Mouse (Mus musculus) ES-Bruce4 (cell line): ENCODE measurements around the gene Trit1. TPM values are rescaled to one million over a fixed set of nuclear protein-coding genes. Genes with fewer than 3 reads are reported as not detected.

ENCODE experiments used
- H3K27ac ChIP-seq: 2 replicates; pipeline ENCODE4 v1.5.1; 2012; ENCODE audit warnings: low read length, inconsistent platforms; ENCODE audit not compliant: insufficient read depth
- H3K27me3 ChIP-seq: 2 replicates; pipeline ENCODE4 v1.6.1; 2012; ENCODE audit warnings: mild to moderate bottlenecking, low read length, inconsistent platforms; ENCODE audit not compliant: control insufficient read depth, poor library complexity, insufficient read depth, severe bottlenecking
- H3K36me3 ChIP-seq: 2 replicates; pipeline ENCODE4 v1.6.1; 2012; ENCODE audit warnings: inconsistent platforms, mild to moderate bottlenecking, low read length, moderate library complexity; ENCODE audit not compliant: control insufficient read depth, poor library complexity, insufficient read depth, severe bottlenecking
- H3K4me1 ChIP-seq: one replicate; pipeline ENCODE4 v1.8.1; 2011; ENCODE audit warnings: low read length; ENCODE audit not compliant: control insufficient read depth, insufficient read depth
- H3K4me3 ChIP-seq: 2 replicates; pipeline ENCODE4 v1.5.1; 2011; ENCODE audit warnings: low read depth, mild to moderate bottlenecking, low read length
- H3K9ac ChIP-seq: 2 replicates; pipeline ENCODE4 v1.6.1; 2012; ENCODE audit warnings: low read depth, mild to moderate bottlenecking, inconsistent platforms; ENCODE audit not compliant: poor library complexity, severe bottlenecking
- H3K9me3 ChIP-seq: replicated peaks from 2 replicates; pipeline ENCODE4 v1.6.1; 2012; ENCODE audit warnings: mild to moderate bottlenecking, low read length, inconsistent platforms; ENCODE audit not compliant: control insufficient read depth, poor library complexity, insufficient read depth, severe bottlenecking
- CTCF ChIP-seq: IDR thresholded peaks from one replicate; pipeline ENCODE4 v1.8.1; 2011; ENCODE audit warnings: low read depth, low read length
- EP300 ChIP-seq: IDR thresholded peaks from 2 replicates; pipeline ENCODE4 v1.6.1; 2011; ENCODE audit warnings: low read depth, low read length; ENCODE audit not compliant: insufficient read depth
- POLR2A ChIP-seq: IDR thresholded peaks from one replicate; pipeline ENCODE4 v1.8.1; 2011; ENCODE audit warnings: low read length; ENCODE audit not compliant: insufficient read depth
- polyA plus RNA-seq: library from polyadenylated mRNA; stranded (reverse); fragments of >200 nt; gene quantifications from 2 replicates; pipeline ENCODE4 v1.2.4, GENCODE M21; 2011; ENCODE audit warnings: low read depth; ENCODE audit not compliant: missing spikeins, insufficient read depth, insufficient read length

Trit1 gene
- polyA plus RNA-seq, 1 experiment = 33.0 TPM

DNA sequence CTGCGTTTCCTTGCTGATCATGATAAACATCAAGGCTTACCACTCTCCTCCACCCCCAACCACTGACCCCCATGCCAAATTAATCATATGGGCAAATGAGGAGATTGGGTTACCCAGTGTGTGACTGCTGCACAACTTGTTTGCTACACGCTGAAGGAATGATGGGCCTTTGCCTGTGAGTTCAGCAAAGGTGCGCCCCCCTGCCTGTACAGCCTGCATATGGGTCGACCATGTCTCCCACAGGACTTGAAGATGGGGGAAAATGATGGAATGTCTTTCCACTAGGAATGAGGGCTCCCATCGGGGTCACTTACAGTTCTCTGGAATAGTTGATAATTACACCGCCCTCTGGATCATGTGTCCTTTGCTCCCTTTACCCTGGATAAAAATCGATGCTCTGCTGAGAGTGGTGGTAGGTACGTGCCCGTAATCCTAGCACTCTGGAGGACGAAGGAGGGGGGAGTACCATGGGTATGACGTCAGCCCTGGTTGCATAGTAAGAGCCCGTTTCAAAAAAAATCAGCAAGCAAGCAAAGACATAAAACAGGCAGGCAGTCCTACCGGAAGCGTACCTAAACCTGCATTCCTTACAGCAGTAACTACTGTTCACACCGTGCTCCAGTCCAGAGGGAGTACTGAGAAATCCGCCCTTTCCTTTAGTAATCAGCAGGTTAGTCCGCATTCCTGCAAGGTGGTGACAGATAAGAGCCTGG, 76.8 kb downstream of the Trit1 start:
- H3K4me3 ChIP-seq = 0 out of 2 replicates have a peak overlapping the region, but pooled peaks have one; percentile 13
- H3K4me1 ChIP-seq = no peaks in the 10 kb centered on the region
- H3K9ac ChIP-seq = 0 out of 2 replicates have a peak overlapping the region, but pooled peaks have one; percentile 1
- no peak for TF ChIP-seq CTCF
- TF ChIP-seq POLR2A = no peak
- no peak for TF ChIP-seq EP300
- H3K27ac ChIP-seq = peak overlapping the region; percentile 26; the same call in 1 of the 2 replicates
- H3K9me3 ChIP-seq = no peaks in the 10 kb centered on the region
- no peaks in the 10 kb centered on the region for H3K36me3 ChIP-seq
- H3K27me3 ChIP-seq = no peaks in the 10 kb centered on the region

DNA sequence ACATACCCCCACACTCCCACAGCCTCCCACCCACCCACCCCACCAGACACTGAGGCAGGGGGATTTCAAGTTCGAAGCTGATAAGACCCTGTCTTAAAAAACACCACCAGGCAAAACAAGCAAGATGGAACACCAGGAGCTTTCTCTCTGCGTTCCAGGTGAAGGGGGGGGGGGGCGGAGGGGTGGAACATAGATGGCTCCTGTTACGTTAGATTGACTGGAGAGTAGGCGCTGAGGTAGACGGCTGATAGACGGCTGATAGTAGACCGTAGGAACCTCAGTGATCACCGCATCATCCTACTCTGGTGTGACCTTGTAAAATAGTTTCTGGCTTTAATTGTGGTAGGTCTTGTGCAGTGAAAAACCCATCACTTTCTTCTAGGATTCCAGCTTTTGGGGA, 77.5 kb downstream of the Trit1 start:
- Histone ChIP-seq H3K9ac (0 out of 2 replicates have a peak overlapping the region, but pooled peaks have one; percentile 1), H3K9me3 (no peaks in the 10 kb centered on the region), H3K27ac (no peak overlapping the region), H3K27me3 (no peaks in the 10 kb centered on the region), H3K4me1 (no peaks in the 10 kb centered on the region), H3K36me3 (no peaks in the 10 kb centered on the region), H3K4me3 (no peak overlapping the region)
- TF ChIP-seq POLR2A (no peak), CTCF (no peak), EP300 (no peak)

Other genes with a start within 250 kb of the Trit1 start
- gene Ppt1, start 180.4 kb upstream of the Trit1 start, polyA plus RNA-seq = 19.3 and 19.9 TPM in 2 replicates
- gene Cap1, start 130.5 kb upstream of the Trit1 start, polyA plus RNA-seq = 183 and 192 TPM in 2 replicates
- gene Mfsd2a, start 55.4 kb upstream of the Trit1 start, polyA plus RNA-seq = 0.93 and 1.7 TPM in 2 replicates
- gene Mycl, start 20.9 kb upstream of the Trit1 start, polyA plus RNA-seq = 16.8 and 17.1 TPM in 2 replicates
- gene Bmp8b, start 88.6 kb downstream of the Trit1 start, polyA plus RNA-seq = 8.7 and 9.4 TPM in 2 replicates
- gene Oxct2b, start 99.7 kb downstream of the Trit1 start, polyA plus RNA-seq = 1.2 TPM in 2 replicates
- gene Ppie, start 123.4 kb downstream of the Trit1 start, polyA plus RNA-seq = 57.7 and 69.9 TPM in 2 replicates
- 0.82 and 2.5 TPM in 2 replicates for gene Hpcal4, start 166.6 kb downstream of the Trit1 start, polyA plus RNA-seq
- not detected in 2 replicates for gene Nt5c1a, start 184.9 kb downstream of the Trit1 start, polyA plus RNA-seq
- gene Heyl, start 217.0 kb downstream of the Trit1 start, polyA plus RNA-seq = not detected in 2 replicates
- 221 and 225 TPM in 2 replicates for gene Pabpc4, start 245.8 kb downstream of the Trit1 start, polyA plus RNA-seq